Mouse (Mus musculus) neural tube, embryonic 13.5 days (tissue): ENCODE data around the gene Zfp346. TPM values are rescaled to one million over a fixed set of nuclear protein-coding genes. Genes with fewer than 3 reads are reported as not detected.
"Not testable (repeated sequence)": the region's sequence is repeated elsewhere in the genome, so short reads cannot be mapped to it uniquely, and the experiment has no call there.

ENCODE experiments used
- ATAC-seq: fragments of 200-750 bp; cut with Nextera tagmentation; 2 replicates; pipeline ENCODE4 v1.8.0; 2017; ENCODE audit warnings: low read depth, mild to moderate bottlenecking, moderate TSS enrichment, moderate library complexity
- H3K27ac ChIP-seq: fragments of 300-500 bp; sonication (generic); replicated peaks from 2 replicates; pipeline ENCODE4 v1.5.1; 2015; ENCODE audit warnings: moderate library complexity, mild to moderate bottlenecking, inconsistent platforms
- H3K27me3 ChIP-seq: fragments of 300-500 bp; sonication (generic); 2 replicates; pipeline ENCODE4 v1.6.1; 2015; ENCODE audit warnings: mild to moderate bottlenecking, inconsistent platforms
- H3K36me3 ChIP-seq: fragments of 300-500 bp; sonication (generic); 2 replicates; pipeline ENCODE4 v1.6.1; 2015; ENCODE audit warnings: mild to moderate bottlenecking, inconsistent platforms
- H3K4me1 ChIP-seq: fragments of 300-500 bp; sonication (generic); replicated peaks from 2 replicates; pipeline ENCODE4 v1.6.1; 2015; ENCODE audit warnings: inconsistent platforms
- H3K4me2 ChIP-seq: fragments of 300-500 bp; sonication (generic); 2 replicates; pipeline ENCODE4 v1.6.1; 2015; ENCODE audit warnings: inconsistent platforms, mild to moderate bottlenecking, moderate library complexity
- H3K4me3 ChIP-seq: fragments of 300-500 bp; sonication (generic); 2 replicates; pipeline ENCODE4 v1.5.1; 2015; ENCODE audit warnings: mild to moderate bottlenecking, inconsistent platforms
- H3K9ac ChIP-seq: fragments of 300-500 bp; sonication (generic); 2 replicates; pipeline ENCODE4 v1.6.1; 2015; ENCODE audit warnings: moderate library complexity, mild to moderate bottlenecking, inconsistent platforms
- H3K9me3 ChIP-seq: fragments of 300-500 bp; sonication (generic); 2 replicates; pipeline ENCODE4 v1.6.1; 2016; ENCODE audit warnings: inconsistent platforms
- WGBS: fragments of 180-500 bp; shearing (Covaris S2); methylation state at CpG from one replicate; pipeline ENCODE4 v1.1.7; 2015; 5-methylcytosine and 5-hydroxymethylcytosine counted together
- polyA plus RNA-seq: library from polyadenylated mRNA; unstranded; fragments of >200 nt; fragmentation: Nextera tagmentation; extraction: Ambion mirVana; gene quantifications from 2 replicates; pipeline ENCODE4 v1.2.1, GENCODE M21; 2015

The Zfp346 gene
- 23.5 and 25.3 TPM in 2 replicates for polyA plus RNA-seq

DNA sequence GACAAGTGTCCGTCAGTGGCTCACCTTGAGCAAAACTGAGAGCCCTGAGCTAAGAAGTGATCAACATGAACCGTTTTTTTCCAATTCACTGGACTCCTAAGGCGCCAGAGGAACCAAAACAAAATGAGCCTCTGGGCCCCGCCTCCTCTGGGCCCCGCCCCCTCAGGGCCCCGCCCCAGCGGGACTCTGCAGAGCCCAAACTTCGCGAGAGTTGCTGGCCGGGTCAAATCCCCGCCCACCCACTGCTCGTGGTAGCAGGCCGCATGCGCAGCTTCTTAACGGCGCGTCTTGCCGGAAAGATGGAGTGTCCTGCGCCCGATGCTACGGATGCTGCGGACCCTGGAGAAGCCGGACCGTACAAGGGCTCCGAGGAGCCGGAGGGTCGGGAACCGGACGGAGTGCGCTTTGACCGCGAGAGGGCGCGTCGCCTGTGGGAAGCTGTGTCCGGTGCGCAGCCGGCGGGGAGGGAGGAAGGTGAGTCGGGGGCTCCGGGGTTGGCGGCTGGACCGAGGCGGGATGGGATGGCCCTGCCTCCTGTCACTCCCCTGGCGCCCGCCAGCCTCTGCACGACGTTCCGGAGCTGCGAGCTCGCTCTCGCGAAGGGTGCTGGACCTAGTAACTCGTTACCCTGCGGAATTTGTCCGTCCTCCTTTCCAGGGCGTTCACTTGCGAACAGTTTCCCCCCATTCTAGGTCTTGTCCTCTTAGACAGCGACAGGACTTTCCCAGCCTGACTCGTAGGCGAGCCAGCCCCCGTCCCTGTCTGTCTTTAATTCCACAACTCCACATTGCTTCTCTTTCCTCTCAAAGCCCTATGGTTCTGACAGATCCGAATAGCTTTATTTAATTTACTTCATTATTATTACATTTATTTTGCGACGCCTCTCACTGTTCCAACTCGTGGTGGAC, at the start of gene Zfp346:
TSS of gene Zfp346 (plus strand) at position 267 of the 908 bp plus-strand sequence.
- H3K27me3 ChIP-seq: no peaks in the 10 kb centered on the region
- no peaks in the 10 kb centered on the region for H3K9me3 ChIP-seq
- peaks cover 18% of the 10 kb centered on the region for H3K36me3 ChIP-seq
- peaks cover 23% of the 10 kb centered on the region for H3K4me1 ChIP-seq
- peak within 1 kb of the TSS; percentile 70 for H3K4me2 ChIP-seq
- H3K9ac ChIP-seq: peak within 1 kb of the TSS; percentile 87
- WGBS: under 1% methylated on average over 66 of the region's 66 CpGs
- H3K4me3 ChIP-seq: peak within 1 kb of the TSS; percentile 85
- peak; percentile 93 for ATAC-seq
- peak within 1 kb of the TSS; percentile 90 for H3K27ac ChIP-seq

DNA sequence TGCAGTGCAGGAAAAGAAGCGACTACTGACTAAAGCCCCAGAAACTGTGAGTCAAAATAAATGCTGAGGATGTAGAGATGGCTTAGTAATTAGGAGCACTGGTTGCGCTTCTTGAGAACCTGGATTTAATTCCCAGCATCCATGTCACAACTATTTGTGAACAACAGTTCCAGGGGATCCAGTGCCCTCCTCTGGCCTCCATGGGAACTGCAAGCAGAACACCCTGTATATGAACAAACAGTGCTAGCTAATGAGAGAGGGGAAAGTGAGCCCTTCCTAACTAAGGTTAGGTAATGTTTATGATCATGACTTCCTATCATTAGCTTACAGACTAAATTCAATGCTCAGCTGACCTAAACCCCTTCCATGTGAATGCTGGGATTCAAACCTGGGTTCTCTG, 47.1 kb upstream of the Zfp346 start:
- no peak overlapping the region for H3K4me3 ChIP-seq
- ATAC-seq: no peak

DNA sequence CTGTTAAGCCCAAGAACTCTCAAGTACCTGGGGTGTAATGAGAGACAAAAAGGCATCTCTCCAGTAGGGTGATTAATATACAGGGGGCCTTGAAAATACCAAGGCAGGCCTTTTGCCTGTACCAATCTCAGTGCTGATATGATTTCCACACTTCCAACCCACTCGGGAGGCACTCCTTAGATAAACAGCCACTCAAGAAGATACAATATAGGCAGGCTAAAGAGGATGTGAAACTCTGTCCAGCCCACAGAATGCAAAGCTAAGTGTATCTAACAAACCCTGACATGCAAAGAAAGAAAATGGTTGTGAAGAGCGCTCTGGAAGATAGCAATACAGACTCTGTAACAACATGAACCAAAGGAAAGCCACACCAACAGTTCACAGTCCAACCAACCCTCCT, 41.8 kb upstream of the Zfp346 start:
- no peak for ATAC-seq
- H3K36me3 ChIP-seq: peaks cover 1% of the 10 kb centered on the region
- no peak overlapping the region for H3K27ac ChIP-seq
- no peaks in the 10 kb centered on the region for H3K9me3 ChIP-seq
- no peak overlapping the region for H3K4me3 ChIP-seq
- WGBS: 87% methylated on average over 2 of the region's 2 CpGs
- H3K9ac ChIP-seq: no peak overlapping the region
- no peaks in the 10 kb centered on the region for H3K4me1 ChIP-seq
- no peak overlapping the region for H3K4me2 ChIP-seq
- no peaks in the 10 kb centered on the region for H3K27me3 ChIP-seq

More for the DNA sequence above, 47.1 kb upstream of the Zfp346 start:
- H3K27ac ChIP-seq: no peak overlapping the region
- H3K9me3 ChIP-seq: no peaks in the 10 kb centered on the region
- H3K4me2 ChIP-seq: no peak overlapping the region
- no peak overlapping the region for H3K9ac ChIP-seq
- peaks cover 10% of the 10 kb centered on the region for H3K36me3 ChIP-seq
- no peaks in the 10 kb centered on the region for H3K4me1 ChIP-seq
- WGBS: 97% methylated on average over 2 of the region's 2 CpGs
- no peaks in the 10 kb centered on the region for H3K27me3 ChIP-seq

DNA sequence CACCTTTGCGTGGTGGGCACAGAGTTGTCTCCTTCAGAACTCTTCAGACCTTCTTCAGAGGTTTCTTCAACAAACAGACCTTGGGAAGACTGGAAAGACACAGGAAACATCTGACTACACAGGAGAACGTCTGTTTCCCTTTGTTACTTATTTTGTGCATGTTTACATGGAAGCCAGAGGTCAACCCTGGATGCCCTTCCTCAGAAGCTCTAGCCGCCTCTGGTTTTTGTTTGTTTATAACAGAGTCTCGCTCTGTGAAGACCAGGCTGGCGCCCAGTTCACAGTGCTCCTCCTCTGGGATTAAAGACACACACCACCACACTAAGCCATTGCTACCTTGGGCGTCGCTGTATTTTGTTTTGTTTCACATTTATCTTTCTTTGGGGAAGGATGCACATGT, 35.4 kb upstream of the Zfp346 start:
- Histone ChIP-seq H3K4me1 (no peaks in the 10 kb centered on the region), H3K4me2 (no peak overlapping the region), H3K36me3 (no peaks in the 10 kb centered on the region), H3K4me3 (no peak overlapping the region), H3K9me3 (no peaks in the 10 kb centered on the region), H3K9ac (no peak overlapping the region), H3K27me3 (no peaks in the 10 kb centered on the region), H3K27ac (no peak overlapping the region)
- no peak for ATAC-seq
- 76% methylated on average over 7 of the region's 7 CpGs for WGBS

GRCm38 (mm10) chr13:55071322-55071721, 33.8 kb upstream of the Zfp346 start:
- Histone ChIP-seq H3K36me3 (peaks cover 7% of the 10 kb centered on the region), H3K27ac (no peak overlapping the region), H3K27me3 (no peaks in the 10 kb centered on the region), H3K4me1 (no peaks in the 10 kb centered on the region), H3K4me3 (no peak overlapping the region), H3K9ac (no peak overlapping the region), H3K9me3 (no peaks in the 10 kb centered on the region), H3K4me2 (no peak overlapping the region)
- ATAC-seq: no peak
- WGBS: 1% methylated on average over 3 of the region's 3 CpGs

GRCm38 (mm10) chr13:55075597-55075996, 29.5 kb upstream of the Zfp346 start:
- Histone ChIP-seq H3K4me2 (no peak overlapping the region), H3K9me3 (no peaks in the 10 kb centered on the region), H3K36me3 (peaks cover 13% of the 10 kb centered on the region), H3K27me3 (no peaks in the 10 kb centered on the region), H3K27ac (no peak overlapping the region), H3K4me1 (no peaks in the 10 kb centered on the region), H3K9ac (no peak overlapping the region), H3K4me3 (no peak overlapping the region)
- ATAC-seq: no peak
- 70% methylated on average over 5 of the region's 5 CpGs for WGBS

DNA sequence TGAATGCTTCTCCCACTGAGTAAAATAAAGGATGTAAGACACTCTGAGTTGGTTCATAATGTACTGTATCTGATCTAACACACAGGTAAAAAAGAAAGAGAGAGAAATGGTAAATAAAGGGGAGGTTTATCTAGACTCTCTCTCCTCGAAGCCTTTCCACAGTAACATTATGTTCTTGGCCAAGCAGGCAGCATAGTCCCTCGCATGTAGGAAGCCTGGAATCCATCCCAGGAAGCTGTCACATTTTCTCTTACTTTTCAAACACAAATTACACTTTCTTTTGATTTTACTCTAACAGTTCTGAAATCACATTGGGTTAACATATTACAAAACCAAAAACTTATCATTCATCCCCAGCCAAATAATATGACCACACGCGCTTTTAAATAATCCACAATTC, 12.5 kb upstream of the Zfp346 start:
- H3K9me3 ChIP-seq: no peaks in the 10 kb centered on the region
- H3K9ac ChIP-seq: no peak overlapping the region
- H3K4me1 ChIP-seq: no peaks in the 10 kb centered on the region
- no peak overlapping the region for H3K4me3 ChIP-seq
- H3K27ac ChIP-seq: no peak overlapping the region
- H3K27me3 ChIP-seq: no peaks in the 10 kb centered on the region
- H3K36me3 ChIP-seq: peaks cover 10% of the 10 kb centered on the region; the same call in 1 of the 2 replicates
- 93% methylated on average over 4 of the region's 4 CpGs for WGBS
- ATAC-seq: no peak
- H3K4me2 ChIP-seq: no peak overlapping the region

GRCm38 (mm10) chr13:55097841-55098240, 7.3 kb upstream of the Zfp346 start:
- H3K27me3 ChIP-seq, H3K36me3 ChIP-seq, H3K9ac ChIP-seq, ATAC-seq, H3K4me1 ChIP-seq, H3K27ac ChIP-seq, H3K9me3 ChIP-seq, H3K4me3 ChIP-seq, H3K4me2 ChIP-seq: not testable (repeated sequence)
- WGBS: 93% methylated on average over 3 of the region's 3 CpGs

- H3K27ac ChIP-seq: peak overlapping the region; percentile 94
- H3K27me3 ChIP-seq: no peaks in the 10 kb centered on the region
- H3K9ac ChIP-seq: peak overlapping the region; percentile 93
- peak overlapping the region; percentile 66 for H3K4me2 ChIP-seq
- H3K9me3 ChIP-seq: no peaks in the 10 kb centered on the region
- WGBS: 36% methylated on average over 20 of the region's 20 CpGs
- H3K4me3 ChIP-seq: peak overlapping the region; percentile 83
- peaks cover 9% of the 10 kb centered on the region for H3K4me1 ChIP-seq
- ATAC-seq: no peak
- no peaks in the 10 kb centered on the region for H3K36me3 ChIP-seq
Observed at GRCm38 (mm10) chr13:55099066-55099725, 5.9 kb upstream of the Zfp346 start.

DNA sequence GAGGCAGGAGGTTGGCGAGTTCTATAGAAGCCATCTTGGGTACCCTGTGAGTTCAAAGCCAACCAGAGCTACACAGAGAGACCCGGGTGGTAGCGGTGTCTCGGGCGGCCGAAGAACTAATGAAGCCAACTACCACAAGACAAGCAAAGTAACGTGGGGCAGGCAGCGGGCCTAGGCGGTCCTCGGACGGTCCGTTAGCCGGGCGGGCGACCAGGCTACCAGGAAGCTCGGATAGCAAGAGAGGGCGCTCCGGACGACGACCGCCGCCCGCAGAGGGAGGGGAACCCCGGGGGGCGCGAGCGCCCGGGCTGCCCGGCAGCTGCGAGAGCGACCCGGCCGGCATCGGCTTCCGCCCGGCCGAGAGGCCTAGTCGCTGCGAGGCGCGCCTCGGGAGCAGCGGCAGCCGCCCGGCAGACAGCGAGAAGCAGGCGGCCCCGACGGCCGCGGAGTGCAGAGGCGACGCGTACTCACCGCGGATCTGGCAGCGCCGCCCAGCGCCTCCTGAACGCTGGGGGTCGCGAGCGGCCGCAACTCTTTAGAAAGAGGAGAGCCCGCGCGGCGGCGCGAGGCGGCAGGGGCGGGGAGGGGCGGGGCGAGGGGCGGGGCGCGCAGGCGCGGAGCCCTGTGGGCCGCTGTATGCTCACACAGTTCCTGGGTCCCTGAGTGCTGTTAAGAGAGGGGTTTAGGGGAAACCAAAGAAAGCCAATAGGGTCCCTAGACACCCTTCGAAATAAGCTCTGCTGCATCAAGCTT, 5.2 kb upstream of the Zfp346 start, which contains the start of gene Uimc1:
TSS of gene Uimc1 (minus strand) at position 575 of the 753 bp plus-strand sequence.
- peak; percentile 91 for ATAC-seq
- Histone ChIP-seq H3K4me2 (peak within 1 kb of the TSS; percentile 66), H3K9ac (peak within 1 kb of the TSS; percentile 93), H3K9me3 (no peaks in the 10 kb centered on the region), H3K27ac (peak within 1 kb of the TSS; percentile 94), H3K4me3 (peak within 1 kb of the TSS; percentile 83), H3K27me3 (no peaks in the 10 kb centered on the region), H3K36me3 (no peaks in the 10 kb centered on the region), H3K4me1 (peaks cover 12% of the 10 kb centered on the region)
- whole genome bisulfite sequencing: under 1% methylated on average over 78 of the region's 81 CpGs

DNA sequence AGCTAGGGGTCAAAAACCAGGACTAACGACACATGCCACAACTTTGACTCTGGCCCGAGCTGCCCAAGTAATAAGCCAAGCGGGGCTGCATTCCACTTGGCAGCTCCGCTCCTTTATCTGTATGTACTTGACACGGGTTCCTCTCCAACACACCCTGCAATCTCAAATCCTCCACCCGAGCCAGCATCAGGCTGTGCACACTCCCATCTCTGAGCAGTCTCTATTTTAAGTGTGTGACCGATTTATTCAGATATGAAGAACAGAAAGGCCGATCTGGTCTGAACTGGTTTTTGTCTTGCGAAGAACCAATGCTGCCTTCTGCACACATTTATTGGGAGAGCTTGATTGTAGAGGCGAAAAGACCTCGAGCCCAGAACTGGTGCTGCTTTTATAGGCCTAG, 3.5 kb upstream of the Zfp346 start:
- WGBS: 94% methylated on average over 11 of the region's 11 CpGs
- H3K9ac ChIP-seq: no peak overlapping the region
- no peak overlapping the region for H3K4me2 ChIP-seq
- H3K4me1 ChIP-seq: peaks cover 23% of the 10 kb centered on the region
- H3K36me3 ChIP-seq: no peaks in the 10 kb centered on the region
- no peak for ATAC-seq
- no peaks in the 10 kb centered on the region for H3K9me3 ChIP-seq
- no peak overlapping the region for H3K4me3 ChIP-seq
- H3K27ac ChIP-seq: no peak overlapping the region
- no peaks in the 10 kb centered on the region for H3K27me3 ChIP-seq

GRCm38 (mm10) chr13:55102366-55102765, 2.7 kb upstream of the Zfp346 start:
- H3K27me3 ChIP-seq: no peaks in the 10 kb centered on the region
- no peak overlapping the region for H3K4me2 ChIP-seq
- ATAC-seq: no peak
- no peak overlapping the region for H3K9ac ChIP-seq
- no peak overlapping the region for H3K27ac ChIP-seq
- 94% methylated on average over 3 of the region's 3 CpGs for WGBS
- no peaks in the 10 kb centered on the region for H3K36me3 ChIP-seq
- H3K4me1 ChIP-seq: peaks cover 31% of the 10 kb centered on the region
- H3K4me3 ChIP-seq: no peak overlapping the region
- H3K9me3 ChIP-seq: no peaks in the 10 kb centered on the region
